Mouse (Mus musculus) erythroblast, embryonic 14.5 days (primary cell): ENCODE data around the gene Duox2.

Experiments used
- GATA1 ChIP-seq: IDR thresholded peaks from 2 replicates; pipeline ENCODE4 v1.6.1; 2012; ENCODE audit warnings: low read length, inconsistent platforms, mixed read lengths
- TAL1 ChIP-seq: IDR thresholded peaks from 3 replicates; pipeline ENCODE4 v1.6.1; 2012; ENCODE audit warnings: low read length, inconsistent platforms, mixed read lengths

- TF ChIP-seq TAL1: no peak
- no peak for TF ChIP-seq GATA1
Measured at GRCm38 (mm10) chr2:122236321-122236720, 61.9 kb downstream of the Duox2 start.
